Mouse (Mus musculus) spleen, adult 12 weeks (tissue): ENCODE results near the gene Pkn2.

Source experiments
- DNase-seq: peaks from one replicate; pipeline ENCODE4 v3.0.0; 2022; ENCODE audit warnings: low spot score

The Pkn2 gene

DNA sequence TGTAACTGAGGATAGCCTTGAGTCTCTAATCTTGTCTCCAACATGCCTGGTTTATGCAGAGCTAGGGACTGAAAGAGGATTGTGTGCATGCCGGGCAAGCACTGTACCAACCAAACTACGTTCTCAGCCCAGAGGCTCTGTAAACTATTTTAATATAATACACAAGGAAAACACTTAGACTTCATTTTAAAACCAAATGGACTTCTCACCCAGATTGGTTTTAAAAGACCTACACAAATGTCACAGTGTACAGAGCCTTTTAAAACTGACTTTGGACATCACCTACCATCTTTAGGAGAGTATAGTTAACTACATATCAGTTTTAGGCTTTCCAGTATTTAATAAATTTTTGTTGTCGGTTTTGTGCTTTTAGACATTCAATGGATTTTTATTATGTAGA, 48.9 kb downstream of the Pkn2 start:
- DNase-seq, result no peak

GRCm38 (mm10) chr3:142826449-142827146, 55.2 kb downstream of the Pkn2 start:
- DNase-seq, result no peak

DNA sequence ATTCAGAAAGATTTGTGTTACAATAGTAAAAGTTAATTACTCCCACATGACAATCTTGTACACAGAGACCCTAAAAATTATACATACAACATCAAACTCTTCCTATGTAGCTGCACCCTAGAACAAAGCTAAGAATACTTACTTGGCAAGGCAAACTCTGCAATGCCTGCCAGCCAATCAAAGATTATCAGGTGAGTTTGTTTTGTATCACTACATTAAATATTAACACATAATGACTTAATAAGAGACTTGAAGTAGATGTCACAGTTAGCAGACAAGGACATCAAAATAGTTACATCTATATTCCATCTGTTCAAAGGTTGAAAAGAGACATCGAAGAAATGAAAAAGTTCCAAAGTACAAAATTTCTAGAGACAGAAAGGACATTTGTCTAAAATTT, 58.2 kb downstream of the Pkn2 start:
- DNase-seq, result no peak

DNA sequence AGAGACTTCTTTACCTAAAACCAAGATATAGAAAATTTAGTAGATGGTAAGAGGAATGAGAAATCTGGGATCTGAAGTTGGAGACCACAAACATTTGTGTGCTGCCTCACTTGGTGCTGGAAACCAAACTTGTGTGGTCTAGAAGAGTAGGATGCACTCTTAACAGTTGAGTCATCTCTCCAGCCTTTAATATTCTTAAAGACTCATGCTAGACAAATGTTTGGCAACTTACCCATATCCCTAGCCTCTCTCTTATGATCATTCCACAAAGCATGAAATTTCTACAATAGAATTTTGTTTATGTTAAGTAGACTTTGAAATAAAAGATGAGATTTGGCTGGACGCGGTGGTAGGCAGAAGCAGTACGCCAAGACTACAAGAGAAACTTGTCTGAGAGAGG, 64.3 kb downstream of the Pkn2 start:
- no peak for DNase-seq

GRCm38 (mm10) chr3:142811582-142811981, 70.2 kb downstream of the Pkn2 start:
- no peak for DNase-seq

DNA sequence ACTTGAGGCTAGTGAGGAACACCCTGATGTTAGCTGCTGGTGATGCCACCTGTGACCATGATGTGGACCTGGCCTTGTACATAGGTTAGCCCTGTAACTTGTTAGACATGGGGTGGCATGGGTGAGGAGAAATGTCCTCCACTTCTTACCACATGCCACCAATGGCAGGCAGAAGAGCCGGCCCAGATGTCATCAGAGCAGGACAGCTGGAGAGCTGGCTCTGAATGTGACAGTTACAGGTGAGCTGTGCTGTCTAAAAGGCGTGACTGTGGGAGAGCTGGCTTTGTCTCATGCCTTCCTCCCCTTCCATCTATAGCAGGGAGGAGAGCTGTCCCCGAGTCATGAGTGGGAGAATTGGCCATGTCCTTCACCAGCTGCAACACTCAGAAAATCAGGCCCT, 86.2 kb downstream of the Pkn2 start:
- no peak for DNase-seq

GRCm38 (mm10) chr3:142786423-142787072, 95.3 kb downstream of the Pkn2 start:
- no peak for DNase-seq

GRCm38 (mm10) chr3:142777227-142777626, 104.6 kb downstream of the Pkn2 start:
- DNase-seq, result no peak

GRCm38 (mm10) chr3:142773538-142774191, 108.1 kb downstream of the Pkn2 start:
- DNase-seq, result no peak

- DNase-seq, result no peak
Measured at GRCm38 (mm10) chr3:142770518-142770917, 111.3 kb downstream of the Pkn2 start.

DNA sequence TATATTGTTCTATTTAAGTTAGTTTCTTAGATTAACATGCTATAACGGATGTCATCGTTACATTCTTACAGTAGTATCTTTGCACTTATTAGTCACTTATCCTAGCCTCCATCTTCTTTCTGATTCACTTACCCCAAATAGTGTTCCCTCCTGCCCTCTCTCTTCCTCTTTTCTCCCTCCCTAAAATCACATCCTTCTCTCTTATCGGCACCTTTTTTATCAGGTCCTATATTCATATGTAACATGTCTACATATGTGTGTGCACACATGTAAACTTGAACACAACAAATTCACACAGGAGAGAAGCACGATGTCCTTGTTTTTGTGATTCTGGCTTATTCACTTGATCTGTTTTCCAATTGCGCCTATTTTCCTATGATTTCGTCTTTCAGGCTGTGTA, 113.3 kb downstream of the Pkn2 start:
- DNase-seq, result no peak

- DNase-seq, result no peak
Measured at GRCm38 (mm10) chr3:142765778-142766165, 116.0 kb downstream of the Pkn2 start.

DNA sequence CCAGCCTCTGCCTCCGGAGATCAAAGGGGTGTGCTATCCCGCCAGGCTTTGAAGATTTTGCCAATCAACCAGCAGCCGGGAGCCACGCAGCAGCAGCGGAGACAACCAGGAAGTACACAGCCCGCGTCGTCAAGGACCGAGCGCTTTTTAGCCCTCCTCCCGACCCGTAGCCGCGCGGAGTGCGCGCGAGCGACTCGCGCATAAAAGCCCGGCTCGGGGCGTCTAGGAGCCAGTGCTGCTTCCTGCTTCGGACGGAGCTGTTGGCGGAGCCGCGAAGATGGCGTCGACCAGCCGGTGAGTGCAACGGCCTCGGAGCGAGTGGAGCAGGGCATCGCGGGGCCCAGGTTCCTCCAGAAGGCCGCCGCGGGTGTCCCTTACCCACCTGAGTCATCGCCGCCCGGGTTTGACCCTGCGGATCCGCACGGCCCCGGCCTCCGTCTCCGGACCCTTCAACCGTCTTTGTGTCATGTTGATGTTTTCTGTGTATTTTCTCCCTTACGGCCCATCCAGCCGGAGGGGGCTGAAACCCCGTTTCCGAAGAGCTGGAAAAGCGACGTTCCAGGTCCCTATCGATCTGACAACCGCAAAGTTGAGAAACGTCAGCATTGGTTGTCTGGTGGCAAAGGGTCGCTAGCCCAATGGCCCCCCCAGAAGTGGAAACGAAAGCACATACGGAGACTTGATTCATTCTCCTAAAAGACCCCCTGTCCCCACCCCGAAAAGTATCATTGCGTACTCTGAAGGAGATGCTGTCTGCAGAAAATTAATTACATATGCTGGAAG, 116.6 kb downstream of the Pkn2 start, which contains the start of gene Gtf2b:
Gene Gtf2b (plus strand): TSS at position 51 of the 783 bp plus-strand sequence.
- peak; percentile 83 for DNase-seq

GRCm38 (mm10) chr3:142760356-142760755, 121.4 kb downstream of the Pkn2 start:
- DNase-seq, result no peak

GRCm38 (mm10) chr3:142758593-142758992, 123.2 kb downstream of the Pkn2 start:
- DNase-seq, result no peak

DNA sequence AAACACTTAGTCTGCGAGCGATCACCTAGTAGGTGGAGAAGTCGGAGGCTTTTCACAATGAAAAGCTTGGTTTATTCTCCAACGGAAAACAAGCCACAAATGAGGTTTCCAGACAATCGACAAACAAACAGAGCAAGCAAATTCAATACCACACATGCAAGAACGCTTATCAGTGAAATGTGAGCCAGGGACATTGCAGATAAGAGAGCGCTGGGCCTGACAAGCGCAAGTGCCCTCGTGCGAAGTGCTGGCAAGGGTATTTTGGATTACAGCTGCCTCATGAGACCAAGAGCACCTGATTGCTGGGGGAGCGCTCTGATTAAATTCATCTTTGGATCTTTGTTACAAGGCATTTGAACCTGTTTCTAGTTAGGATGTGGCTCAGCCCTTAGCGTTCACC, 124.0 kb downstream of the Pkn2 start:
- no peak for DNase-seq

DNA sequence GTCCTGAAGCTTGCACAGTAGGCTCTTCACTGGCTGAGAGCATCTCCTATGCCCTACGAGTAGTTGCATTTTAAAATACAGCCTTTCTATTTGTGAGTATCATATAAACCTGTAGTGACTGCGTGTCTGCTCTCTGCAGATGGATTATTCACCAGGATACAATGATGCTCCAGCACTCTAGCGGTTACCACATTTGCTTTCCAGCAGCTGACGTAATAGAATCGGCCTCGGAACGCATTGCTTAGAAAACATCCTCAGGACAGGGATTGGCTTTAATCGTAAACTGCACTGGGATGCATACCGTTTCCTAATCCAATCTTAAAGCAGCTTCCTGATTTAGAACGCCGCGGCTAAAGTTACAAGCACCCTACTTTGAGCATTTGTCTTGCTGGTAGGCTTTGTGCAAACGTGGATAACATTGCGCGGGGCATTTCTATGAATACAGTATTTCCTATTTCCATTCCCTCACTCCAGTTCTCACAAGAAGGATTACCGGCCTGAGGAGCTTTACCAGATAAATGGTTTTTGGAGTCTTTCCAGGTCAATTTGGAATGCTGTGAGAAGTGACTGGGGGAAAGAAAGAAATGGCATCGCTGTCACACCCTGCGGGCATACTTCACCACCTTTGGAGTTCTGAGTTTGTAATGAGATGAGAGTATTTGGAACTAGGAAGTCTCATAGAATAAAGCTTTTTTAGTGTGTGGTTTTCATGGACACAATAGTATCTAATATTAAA, 126.5 kb downstream of the Pkn2 start:
- no peak for DNase-seq

GRCm38 (mm10) chr3:142749131-142749530, 132.7 kb downstream of the Pkn2 start:
- no peak for DNase-seq

DNA sequence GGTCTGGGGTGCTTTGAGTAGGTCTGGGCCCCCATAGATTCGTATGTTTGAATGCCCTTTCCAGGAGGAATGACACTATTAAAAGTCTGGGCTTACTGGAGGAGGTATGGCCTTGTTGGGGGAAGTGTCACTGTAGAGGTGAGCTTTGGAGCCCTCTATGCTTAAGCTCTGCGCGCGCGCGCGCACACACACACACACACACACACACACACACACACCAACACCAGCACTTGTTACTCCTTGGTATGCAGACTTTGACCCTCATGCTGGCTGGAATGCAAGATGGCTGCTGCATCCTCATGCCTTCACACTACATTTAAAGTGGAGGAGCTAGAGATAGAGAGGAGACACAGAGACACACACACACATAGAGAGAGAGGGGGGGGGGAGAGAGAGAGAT, 134.1 kb downstream of the Pkn2 start:
- DNase-seq, result no peak

DNA sequence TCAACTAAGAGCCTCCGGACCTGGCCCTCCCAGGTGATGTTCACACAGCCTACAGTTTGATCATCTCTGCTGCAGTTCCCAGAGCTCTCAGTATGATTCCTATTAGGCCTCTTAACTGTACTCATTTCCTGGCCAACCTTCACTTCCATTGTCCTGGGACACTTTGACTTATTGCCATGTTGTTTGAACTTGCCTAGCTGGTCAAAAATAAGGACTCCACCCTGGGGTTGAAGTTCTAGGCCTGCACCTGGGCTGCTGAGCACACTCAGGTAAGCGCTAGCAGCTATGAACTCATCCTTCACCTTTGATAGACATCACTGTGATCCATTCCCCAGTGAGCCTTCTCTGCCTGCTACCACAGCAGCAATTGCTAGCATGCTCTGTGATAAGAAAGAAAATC, 136.7 kb downstream of the Pkn2 start:
- DNase-seq, result no peak

- no peak for DNase-seq
Measured at GRCm38 (mm10) chr3:142743973-142744898, 137.6 kb downstream of the Pkn2 start.
